Mouse (Mus musculus): Measurements from ENCODE around the gene Cela3a.

DNA sequence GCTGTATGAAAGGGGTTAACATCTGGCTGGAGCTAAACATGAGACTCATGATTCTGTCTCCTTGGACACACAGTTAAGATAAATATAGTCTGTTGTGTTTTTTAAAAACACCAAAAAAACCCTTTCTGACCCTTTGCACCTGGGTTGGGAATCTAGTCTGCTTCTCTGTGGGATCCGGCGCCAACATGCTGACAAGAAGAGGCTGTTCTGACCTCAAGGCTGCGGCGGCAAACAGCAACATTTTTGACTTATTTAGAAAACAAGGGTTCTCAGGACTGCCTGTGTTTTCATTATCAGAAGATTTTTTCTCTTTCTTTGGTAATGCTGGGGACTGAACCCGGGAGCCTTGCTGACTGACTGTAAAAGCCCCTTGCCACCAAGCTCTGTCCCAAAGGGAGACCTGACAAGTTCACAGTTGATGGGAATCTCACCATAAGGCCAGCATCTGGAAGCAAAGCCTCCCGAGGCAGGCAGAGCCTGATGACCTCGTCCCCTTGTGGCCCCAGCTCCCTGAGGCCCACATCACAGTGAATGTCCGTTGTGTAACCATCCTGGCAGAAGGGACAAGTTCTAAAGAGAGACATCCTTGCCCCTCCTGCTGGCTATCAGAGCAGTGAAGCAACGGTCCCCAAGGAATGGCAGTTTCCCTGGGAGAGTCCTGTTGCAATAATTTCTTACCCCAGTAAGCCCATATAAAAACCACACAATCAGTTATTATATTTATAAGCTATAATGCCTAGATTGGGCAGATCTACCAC is 16.0 kb downstream of the Cela3a start:
- no peak for TF ChIP-seq CTCF (IDR thresholded peaks at IDR 0.05; ENCODE audit: borderline replicate concordance, control insufficient read depth, extremely low read depth, insufficient read depth, low read length, poor library complexity)
- TF ChIP-seq POLR2A (IDR thresholded peaks at IDR 0.05; ENCODE audit: control insufficient read depth, extremely low read depth, insufficient read depth, low read length, poor library complexity): no peak
